Mouse (Mus musculus) MEL (cell line): ENCODE results near the gene Slc44a1. TPM values are rescaled to one million over a fixed set of nuclear protein-coding genes. Genes with fewer than 3 reads are reported as not detected.

Source experiments
- DNase-seq: peaks from one replicate; pipeline ENCODE4 v3.0.0; 2011; ENCODE audit warnings: low read depth, low spot score
- H3K27ac ChIP-seq: 2 replicates; pipeline ENCODE4 v1.5.1; 2012; ENCODE audit warnings: low read depth, mild to moderate bottlenecking, control low read depth, low read length, moderate library complexity; ENCODE audit not compliant: control insufficient read depth
- H3K27me3 ChIP-seq, 2 experiments: fragments of 150-350 bp in 1 of 2; sonication (generic) in 1 of 2; 2 replicates each; pipeline ENCODE4 v1.6.1; 2012; ENCODE audit warnings: low read length in 2 of 2, mild to moderate bottlenecking in 2 of 2, improper control_type of control experiment in 1 of 2, moderate library complexity in 1 of 2; ENCODE audit not compliant: insufficient read depth in 2 of 2, control insufficient read depth in 1 of 2
- H3K36me3 ChIP-seq, 2 experiments: 2 replicates each; pipeline ENCODE4 v1.6.1; 2012 to 2014; ENCODE audit warnings: low read length in 2 of 2, improper control_type of control experiment in 1 of 2, inconsistent platforms in 1 of 2, mild to moderate bottlenecking in 1 of 2; ENCODE audit not compliant: insufficient read depth in 2 of 2, control insufficient read depth in 1 of 2
- H3K4me1 ChIP-seq, 2 experiments: fragments of 150-350 bp in 1 of 2; sonication (generic) in 1 of 2; 2 replicates each; pipeline ENCODE4 v1.6.1; 2012; ENCODE audit warnings: low read length in 2 of 2, improper control_type of control experiment in 1 of 2, mild to moderate bottlenecking in 1 of 2; ENCODE audit not compliant: insufficient read depth in 2 of 2, control insufficient read depth in 1 of 2
- H3K4me3 ChIP-seq, 2 experiments: fragments of 150-350 bp in 1 of 2; sonication (generic) in 1 of 2; 2 replicates each; pipeline ENCODE4 v1.5.1; 2012; ENCODE audit warnings: low read depth in 2 of 2, low read length in 2 of 2, mild to moderate bottlenecking in 2 of 2, moderate library complexity in 2 of 2, control low read depth in 1 of 2, improper control_type of control experiment in 1 of 2; ENCODE audit not compliant: control insufficient read depth in 1 of 2, insufficient read depth in 1 of 2
- H3K79me2 ChIP-seq: 2 replicates; pipeline ENCODE4 v1.6.1; 2012; ENCODE audit warnings: mild to moderate bottlenecking, low read length, moderate library complexity; ENCODE audit not compliant: control insufficient read depth, poor library complexity, insufficient read depth
- H3K9ac ChIP-seq: 2 replicates; pipeline ENCODE4 v1.6.1; 2012; ENCODE audit warnings: low read depth, mild to moderate bottlenecking, control low read depth, low read length, moderate library complexity; ENCODE audit not compliant: control insufficient read depth, poor library complexity, severe bottlenecking
- H3K9me3 ChIP-seq: fragments of 150-350 bp; sonication (generic); replicated peaks from 2 replicates; pipeline ENCODE4 v1.6.1; 2012; ENCODE audit warnings: mild to moderate bottlenecking, low read length, improper control_type of control experiment, moderate library complexity; ENCODE audit not compliant: insufficient read depth
- EP300 ChIP-seq, 2 experiments: IDR thresholded peaks; 2 replicates each; pipeline ENCODE4 v1.6.1; 2011; ENCODE audit warnings: improper control_type of control experiment in 2 of 2, low read length in 2 of 2, low read depth in 1 of 2, mild to moderate bottlenecking in 1 of 2
- GABPA ChIP-seq: IDR thresholded peaks from 2 replicates; pipeline ENCODE4 v1.6.1; 2012; ENCODE audit warnings: low read depth, mild to moderate bottlenecking, inconsistent platforms, low read length, improper control_type of control experiment, moderate library complexity
- GATA1 ChIP-seq: IDR thresholded peaks from 2 replicates; pipeline ENCODE4 v1.6.1; 2011; ENCODE audit warnings: low read depth, low read length, improper control_type of control experiment
- HCFC1 ChIP-seq: IDR thresholded peaks from 2 replicates; pipeline ENCODE4 v1.6.1; 2012; ENCODE audit warnings: low read depth, mild to moderate bottlenecking, inconsistent platforms, low read length, improper control_type of control experiment, moderate library complexity
- JUND ChIP-seq: IDR thresholded peaks from 2 replicates; pipeline ENCODE4 v1.6.1; 2011; ENCODE audit warnings: low read depth, mild to moderate bottlenecking, improper control_type of control experiment, low read length
- KAT2A ChIP-seq: conservative IDR thresholded peaks from 2 replicates; pipeline ENCODE4 v1.6.1; 2012; ENCODE audit warnings: low read depth, low read length, improper control_type of control experiment, inconsistent platforms
- MAX ChIP-seq: IDR thresholded peaks from 2 replicates; pipeline ENCODE4 v1.6.1; 2011; ENCODE audit warnings: low read length, improper control_type of control experiment
- MAZ ChIP-seq: IDR thresholded peaks from 2 replicates; pipeline ENCODE4 v1.6.1; 2012; ENCODE audit warnings: low read depth, mild to moderate bottlenecking, inconsistent platforms, low read length, improper control_type of control experiment
- MXI1 ChIP-seq: IDR thresholded peaks from 2 replicates; pipeline ENCODE4 v1.6.1; 2011; ENCODE audit warnings: mild to moderate bottlenecking, low read depth, low read length, improper control_type of control experiment
- NELFE ChIP-seq: IDR thresholded peaks from 2 replicates; pipeline ENCODE4 v1.6.1; 2011; ENCODE audit warnings: low read depth, low read length, improper control_type of control experiment
- NRF1 ChIP-seq: IDR thresholded peaks from 2 replicates; pipeline ENCODE4 v1.6.1; 2014; ENCODE audit warnings: low read depth, mild to moderate bottlenecking, inconsistent platforms, low read length, improper control_type of control experiment, moderate library complexity; ENCODE audit not compliant: poor library complexity, insufficient read depth, severe bottlenecking
- POLR2A ChIP-seq, 2 experiments: IDR thresholded peaks; 2 replicates each; pipeline ENCODE4 v1.6.1; 2011 to 2012; ENCODE audit warnings: low read length in 2 of 2, mild to moderate bottlenecking in 2 of 2, control low read depth in 1 of 2, improper control_type of control experiment in 1 of 2, low read depth in 1 of 2, moderate library complexity in 1 of 2; ENCODE audit not compliant: control insufficient read depth in 1 of 2, insufficient read depth in 1 of 2, poor library complexity in 1 of 2
- POLR2AphosphoS2 ChIP-seq: IDR thresholded peaks from 2 replicates; pipeline ENCODE4 v1.6.1; 2011; ENCODE audit warnings: low read length, improper control_type of control experiment
- RCOR1 ChIP-seq: IDR thresholded peaks from 2 replicates; pipeline ENCODE4 v1.6.1; 2012; ENCODE audit warnings: low read depth, mild to moderate bottlenecking, inconsistent platforms, low read length, improper control_type of control experiment
- SIN3A ChIP-seq: IDR thresholded peaks from 2 replicates; pipeline ENCODE4 v1.6.1; 2012; ENCODE audit warnings: low read length, improper control_type of control experiment, inconsistent platforms
- TCF12 ChIP-seq: IDR thresholded peaks from 2 replicates; pipeline ENCODE4 v1.6.1; 2014; ENCODE audit warnings: low read depth, mild to moderate bottlenecking, inconsistent platforms, low read length, improper control_type of control experiment, moderate library complexity
- UBTF ChIP-seq: IDR thresholded peaks from 2 replicates; pipeline ENCODE4 v1.6.1; 2012; ENCODE audit warnings: low read depth, mild to moderate bottlenecking, inconsistent platforms, low read length, improper control_type of control experiment, moderate library complexity, borderline replicate concordance; ENCODE audit not compliant: insufficient read depth
- ZKSCAN1 ChIP-seq: IDR thresholded peaks from 2 replicates; pipeline ENCODE4 v1.6.1; 2012; ENCODE audit warnings: low read depth, mild to moderate bottlenecking, inconsistent platforms, low read length, improper control_type of control experiment, moderate library complexity
- ZNF384 ChIP-seq: IDR thresholded peaks from 2 replicates; pipeline ENCODE4 v1.6.1; 2012; ENCODE audit warnings: low read depth, mild to moderate bottlenecking, inconsistent platforms, low read length, improper control_type of control experiment
- polyA plus RNA-seq, 2 experiments: library from polyadenylated mRNA; stranded (reverse) in 1 of 2; unstranded in 1 of 2; fragments of >175 nt in 1 of 2; fragments of >200 nt in 1 of 2; gene quantifications; 2 replicates each; pipeline versions ENCODE4 v1.2.1 to v1.2.4; 2012; ENCODE audit warnings: low replicate concordance in 2 of 2, low read depth in 1 of 2; ENCODE audit not compliant: insufficient read length in 2 of 2, insufficient read depth in 1 of 2, missing spikeins in 1 of 2
- total RNA-seq: library from RNA; depleted of rRNA; stranded (reverse); fragments of 300-350 nt; gene quantifications from 2 replicates; pipeline ENCODE4 v1.2.3, GENCODE M21; 2012; rRNA removed

The Slc44a1 gene
- total RNA-seq (9.2 and 9.6 TPM in 2 replicates), polyA plus RNA-seq (10 to 100 TPM in 1 of 2 experiments, not detected in 1; 10.6 TPM)

DNA sequence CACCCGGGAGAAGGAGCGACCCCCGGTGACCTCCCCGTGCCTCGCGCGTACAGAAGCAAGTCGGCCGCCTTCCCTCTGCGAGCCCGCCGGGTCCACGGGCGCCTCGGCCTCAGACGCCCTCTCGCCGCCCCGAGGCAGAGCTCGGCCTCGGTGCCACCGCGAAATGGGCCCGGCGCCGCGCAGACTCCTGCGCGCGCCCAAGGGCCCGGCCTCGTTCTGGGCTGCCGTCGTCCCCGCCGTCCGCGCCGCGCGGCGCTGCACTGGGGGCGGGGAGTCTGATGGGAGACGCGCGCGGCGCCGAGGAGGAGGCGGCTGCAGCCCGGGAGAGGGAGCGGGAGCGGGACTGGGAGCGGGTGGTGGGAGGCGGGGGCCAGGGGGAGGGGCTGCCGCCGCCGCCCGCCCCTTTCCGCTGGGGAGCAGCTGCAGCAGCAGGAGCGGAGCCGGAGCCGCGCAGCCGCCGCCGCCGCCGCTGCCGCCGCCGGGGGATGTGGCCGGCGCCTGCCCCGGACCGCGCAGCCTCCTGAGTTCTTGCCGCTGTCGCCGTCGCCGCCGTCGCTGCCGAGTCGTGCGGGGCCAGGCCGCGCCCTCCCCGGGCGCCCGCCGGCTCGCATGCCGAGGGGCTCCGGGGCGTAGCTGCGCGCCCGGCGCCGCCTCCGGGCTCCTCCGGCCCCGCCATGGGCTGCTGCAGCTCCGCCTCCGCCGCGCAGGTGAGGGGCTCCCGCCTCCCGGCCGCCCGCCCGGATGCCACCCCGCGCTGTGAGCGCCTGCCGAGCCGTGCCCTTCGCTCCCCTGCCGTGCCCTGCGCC lies at the start of gene Slc44a1:
TSS of gene Slc44a1 (plus strand) at position 404 of the 806 bp plus-strand sequence.
- TF ChIP-seq RCOR1, result 0 out of 2 replicates have a peak, but pooled peaks have one; percentile 18
- TF ChIP-seq UBTF, result peak; percentile 97; the same call in 1 of the 2 replicates
- TF ChIP-seq TCF12, result peak; percentile 57
- peak; percentile 84 to 85 for TF ChIP-seq POLR2A (IDR thresholded peaks at IDR 0.05; ENCODE audit: control insufficient read depth in 1 of 2, insufficient read depth in 1 of 2, low read depth in 1 of 2, low read length in 2 of 2, poor library complexity in 1 of 2)
- TF ChIP-seq MAZ, result peak; percentile 68; the same call in 1 of the 2 replicates
- TF ChIP-seq MXI1, result peak; percentile 34; the same call in 1 of the 2 replicates
- TF ChIP-seq KAT2A, result peak; percentile 17; the same call in 1 of the 2 replicates
- no peak for TF ChIP-seq GATA1
- TF ChIP-seq POLR2AphosphoS2, result peak; percentile 58; the same call in 1 of the 2 replicates
- TF ChIP-seq NRF1, result peak; percentile 55; the same call in 1 of the 2 replicates
- 0 out of 4 replicates have a peak, but pooled peaks of 1 of the 2 experiments have one; percentile 22 for TF ChIP-seq EP300 (IDR thresholded peaks at IDR 0.05; ENCODE audit: low read depth in 1 of 2, low read length in 2 of 2)
- TF ChIP-seq ZNF384, result no peak
- TF ChIP-seq HCFC1, result peak; percentile 74; the same call in 1 of the 2 replicates
- peak; percentile 55; the same call in 1 of the 2 replicates for TF ChIP-seq SIN3A
- TF ChIP-seq ZKSCAN1, result no peak
- TF ChIP-seq GABPA, result no peak; the same call in 1 of the 2 replicates
- peak; percentile 66 for TF ChIP-seq MAX
- peak; percentile 83 for TF ChIP-seq NELFE
- no peak for TF ChIP-seq JUND
- TF ChIP-seq, all 39 proteins: peak for 14
- peaks cover 0 to 4% of the 10 kb centered on the region in 2 experiments; a peak in 2 of 4 replicates for H3K4me1 ChIP-seq
- peak within 1 kb of the TSS; percentile 53 for H3K27ac ChIP-seq
- H3K27me3 ChIP-seq, result no peaks in the 10 kb centered on the region
- DNase-seq, result peak; percentile 91
- peak within 1 kb of the TSS; percentile 97 for H3K9ac ChIP-seq
- H3K9me3 ChIP-seq, result no peaks in the 10 kb centered on the region
- H3K4me3 ChIP-seq, result peak within 1 kb of the TSS; percentile 62 to 94
- H3K79me2 ChIP-seq, result peaks cover 1% of the 10 kb centered on the region; the same call in 1 of the 2 replicates
- peaks cover 0 to 5% of the 10 kb centered on the region in 2 experiments; a peak in 2 of 4 replicates for H3K36me3 ChIP-seq
